Mouse (Mus musculus): ENCODE results near the gene Chac1. TPM values are rescaled to one million over a fixed set of nuclear protein-coding genes. Genes with fewer than 3 reads are reported as not detected.

Gene Chac1
- polyA plus RNA-seq, 1 experiment, result 2.3 TPM

- peaks cover 16% of the 10 kb centered on the region for H3K4me1 ChIP-seq (ENCODE audit: control insufficient read depth, insufficient read depth, insufficient read length, low read length)
- no peak overlapping the region; the same call in 1 of the 2 replicates for H3K27ac ChIP-seq (replicated peaks; ENCODE audit: low read depth, low read length)
- peak overlapping the region; percentile 70 for H3K4me3 ChIP-seq (ENCODE audit: insufficient read depth, low read depth, low read length)
These were observed 27.0 kb upstream of the Chac1 start for GRCm38 (mm10) chr2:119323866-119324575.

- peak overlapping the region; percentile 62 for H3K27ac ChIP-seq (replicated peaks; ENCODE audit: low read depth, low read length)
- peak overlapping the region; percentile 70 for H3K4me3 ChIP-seq (ENCODE audit: insufficient read depth, low read depth, low read length)
- peaks cover 16% of the 10 kb centered on the region for H3K4me1 ChIP-seq (ENCODE audit: control insufficient read depth, insufficient read depth, insufficient read length, low read length)
These were observed 26.3 kb upstream of the Chac1 start for GRCm38 (mm10) chr2:119324576-119325318.

- Histone ChIP-seq H3K4me3 (ENCODE audit: insufficient read depth, low read depth, low read length) (peak within 1 kb of the TSS; percentile 70), H3K27ac (replicated peaks; ENCODE audit: low read depth, low read length) (peak within 1 kb of the TSS; percentile 84), H3K4me1 (ENCODE audit: control insufficient read depth, insufficient read depth, insufficient read length, low read length) (peaks cover 12% of the 10 kb centered on the region)
These were observed 25.4 kb upstream of the Chac1 start, which contains the start of gene Dll4 for GRCm38 (mm10) chr2:119325568-119326143. Gene Dll4, plus strand, starts transcription at chr2:119325784.

- Histone ChIP-seq H3K4me3 (ENCODE audit: insufficient read depth, low read depth, low read length) (peak overlapping the region; percentile 70), H3K27ac (replicated peaks; ENCODE audit: low read depth, low read length) (peak overlapping the region; percentile 84), H3K4me1 (ENCODE audit: control insufficient read depth, insufficient read depth, insufficient read length, low read length) (peaks cover 8% of the 10 kb centered on the region)
These were observed 24.6 kb upstream of the Chac1 start for GRCm38 (mm10) chr2:119326161-119327101.

GRCm38 (mm10) chr2:119327102-119327480 lies 23.9 kb upstream of the Chac1 start:
- H3K4me3 ChIP-seq (ENCODE audit: insufficient read depth, low read depth, low read length), result peak overlapping the region; percentile 70
- H3K27ac ChIP-seq (replicated peaks; ENCODE audit: low read depth, low read length), result peak overlapping the region; percentile 84
- H3K4me1 ChIP-seq (ENCODE audit: control insufficient read depth, insufficient read depth, insufficient read length, low read length), result peaks cover 4% of the 10 kb centered on the region; the same call in 1 of the 2 replicates

GRCm38 (mm10) chr2:119327942-119328526 lies 23.0 kb upstream of the Chac1 start:
- Histone ChIP-seq H3K27ac (replicated peaks; ENCODE audit: low read depth, low read length) (peak overlapping the region; percentile 86), H3K4me3 (ENCODE audit: insufficient read depth, low read depth, low read length) (peak overlapping the region; percentile 65), H3K4me1 (ENCODE audit: control insufficient read depth, insufficient read depth, insufficient read length, low read length) (0 out of 2 replicates have a peak, but pooled peaks cover 2% of the 10 kb centered on the region)

GRCm38 (mm10) chr2:119328546-119328945 lies 22.5 kb upstream of the Chac1 start:
- 0 out of 2 replicates have a peak, but pooled peaks cover 2% of the 10 kb centered on the region for H3K4me1 ChIP-seq (ENCODE audit: control insufficient read depth, insufficient read depth, insufficient read length, low read length)
- H3K4me3 ChIP-seq (ENCODE audit: insufficient read depth, low read depth, low read length), result peak overlapping the region; percentile 65
- H3K27ac ChIP-seq (replicated peaks; ENCODE audit: low read depth, low read length), result peak overlapping the region; percentile 86

- H3K27ac ChIP-seq (replicated peaks; ENCODE audit: low read depth, low read length), result peak overlapping the region; percentile 86
- 0 out of 2 replicates have a peak, but pooled peaks cover 2% of the 10 kb centered on the region for H3K4me1 ChIP-seq (ENCODE audit: control insufficient read depth, insufficient read depth, insufficient read length, low read length)
- peak overlapping the region; percentile 65 for H3K4me3 ChIP-seq (ENCODE audit: insufficient read depth, low read depth, low read length)
These were observed 21.8 kb upstream of the Chac1 start for GRCm38 (mm10) chr2:119329123-119329817.

GRCm38 (mm10) chr2:119330795-119331194 lies 20.2 kb upstream of the Chac1 start:
- Histone ChIP-seq H3K4me1 (ENCODE audit: control insufficient read depth, insufficient read depth, insufficient read length, low read length) (0 out of 2 replicates have a peak, but pooled peaks cover 6% of the 10 kb centered on the region), H3K4me3 (ENCODE audit: insufficient read depth, low read depth, low read length) (peak overlapping the region; percentile 65), H3K27ac (replicated peaks; ENCODE audit: low read depth, low read length) (peak overlapping the region; percentile 26; the same call in 1 of the 2 replicates)

- Histone ChIP-seq H3K4me3 (ENCODE audit: insufficient read depth, low read depth, low read length) (peak overlapping the region; percentile 65), H3K27ac (replicated peaks; ENCODE audit: low read depth, low read length) (peak overlapping the region; percentile 38), H3K4me1 (ENCODE audit: control insufficient read depth, insufficient read depth, insufficient read length, low read length) (0 out of 2 replicates have a peak, but pooled peaks cover 6% of the 10 kb centered on the region)
These were observed 18.8 kb upstream of the Chac1 start for GRCm38 (mm10) chr2:119332177-119332661.

GRCm38 (mm10) chr2:119334135-119334534 lies 16.9 kb upstream of the Chac1 start:
- Histone ChIP-seq H3K4me3 (ENCODE audit: insufficient read depth, low read depth, low read length) (peak overlapping the region; percentile 50), H3K27ac (replicated peaks; ENCODE audit: low read depth, low read length) (peak overlapping the region; percentile 41), H3K4me1 (ENCODE audit: control insufficient read depth, insufficient read depth, insufficient read length, low read length) (0 out of 2 replicates have a peak, but pooled peaks cover 6% of the 10 kb centered on the region)

- peak overlapping the region; percentile 41; the same call in 1 of the 2 replicates for H3K27ac ChIP-seq (replicated peaks; ENCODE audit: low read depth, low read length)
- peak overlapping the region; percentile 50 for H3K4me3 ChIP-seq (ENCODE audit: insufficient read depth, low read depth, low read length)
- 0 out of 2 replicates have a peak, but pooled peaks cover 6% of the 10 kb centered on the region for H3K4me1 ChIP-seq (ENCODE audit: control insufficient read depth, insufficient read depth, insufficient read length, low read length)
These were observed 16.0 kb upstream of the Chac1 start for GRCm38 (mm10) chr2:119334964-119335525.

GRCm38 (mm10) chr2:119335535-119335934 lies 15.5 kb upstream of the Chac1 start:
- Histone ChIP-seq H3K27ac (replicated peaks; ENCODE audit: low read depth, low read length) (peak overlapping the region; percentile 80), H3K4me1 (ENCODE audit: control insufficient read depth, insufficient read depth, insufficient read length, low read length) (0 out of 2 replicates have a peak, but pooled peaks cover 6% of the 10 kb centered on the region), H3K4me3 (ENCODE audit: insufficient read depth, low read depth, low read length) (peak overlapping the region; percentile 25)

Measured in brown adipose tissue, adult 24 weeks (tissue).